Mouse (Mus musculus): Measurements from ENCODE around the gene Rassf1. TPM values are rescaled to one million over a fixed set of nuclear protein-coding genes. Genes with fewer than 3 reads are reported as not detected.
"Not testable (repeated sequence)": the region's sequence is repeated elsewhere in the genome, so short reads cannot be mapped to it uniquely, and the experiment has no call there.

Rassf1 gene
- polyA plus RNA-seq, 1 experiment from 2014 or later: 89.7 TPM

DNA sequence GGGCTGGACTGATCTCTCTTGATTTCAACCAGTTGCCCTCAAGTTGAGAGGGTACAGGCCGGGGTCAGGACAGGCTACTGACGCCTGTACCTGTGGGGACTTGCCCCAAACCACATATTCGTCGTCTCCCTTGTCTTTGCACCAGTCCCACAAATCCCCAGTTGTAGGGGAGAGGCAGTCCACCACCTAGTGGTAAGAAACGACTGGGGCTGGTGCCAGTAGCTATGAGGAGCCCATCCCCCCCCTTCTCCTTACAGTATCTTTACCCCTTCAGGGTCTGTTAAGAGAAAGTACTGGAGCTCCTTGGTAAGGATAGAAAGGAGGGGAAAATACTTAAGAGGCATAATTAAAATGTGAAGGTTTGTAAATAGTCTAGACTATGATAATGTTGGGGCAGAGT, 14.2 kb downstream of the Rassf1 start:
- H3K9ac ChIP-seq; ATAC-seq (ENCODE audit: insufficient number of reproducible peaks, low FRiP score, low TSS enrichment, low read depth); H3K27me3 ChIP-seq; H3K9me3 ChIP-seq: not testable (repeated sequence)
- WGBS: 39% methylated on average over 5 of the region's 5 CpGs
- peak overlapping the region; percentile 18; the same call in 1 of the 2 replicates for H3K27ac ChIP-seq
- H3K4me3 ChIP-seq: 0 out of 2 replicates have a peak overlapping the region, but pooled peaks have one; percentile 2
- H3K4me1 ChIP-seq: peaks cover 57% of the 10 kb centered on the region
- H3K4me2 ChIP-seq: peak overlapping the region; percentile 3; the same call in 1 of the 2 replicates
- peaks cover 29% of the 10 kb centered on the region for H3K36me3 ChIP-seq

DNA sequence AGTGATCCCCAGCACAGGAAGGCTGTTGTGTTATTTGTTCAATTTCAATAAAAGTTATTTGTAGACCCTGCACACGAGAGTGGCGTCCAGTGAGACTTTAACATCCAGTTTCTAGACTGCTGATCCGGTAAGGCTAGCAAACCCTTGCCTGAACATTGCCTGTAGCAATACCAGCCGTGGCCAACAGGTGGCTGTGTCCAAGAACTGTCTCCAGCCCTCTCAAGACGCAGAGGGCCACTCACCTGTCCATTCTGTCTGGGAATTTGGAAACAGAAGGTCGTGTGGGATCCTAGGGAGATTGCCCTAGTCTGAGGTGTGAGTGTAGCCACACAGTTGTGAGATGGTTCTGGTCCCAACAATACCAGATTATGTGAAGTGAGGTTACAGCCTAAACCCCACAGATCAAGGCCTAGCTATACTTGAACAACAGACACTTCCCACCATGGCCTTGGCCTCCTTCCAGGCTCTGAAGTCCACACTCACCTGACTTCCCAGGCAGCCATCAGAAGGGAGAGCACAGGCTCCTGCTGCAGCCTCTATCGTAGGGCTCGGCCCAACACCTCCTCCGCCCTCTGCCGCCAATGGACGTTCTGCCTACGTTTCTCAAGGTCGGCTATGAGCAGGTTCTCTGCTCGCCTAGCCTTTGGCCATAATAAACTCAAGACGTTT, 14.8 kb downstream of the Rassf1 start:
- no peak overlapping the region for H3K4me2 ChIP-seq
- 61% methylated on average over 15 of the region's 15 CpGs for WGBS

DNA sequence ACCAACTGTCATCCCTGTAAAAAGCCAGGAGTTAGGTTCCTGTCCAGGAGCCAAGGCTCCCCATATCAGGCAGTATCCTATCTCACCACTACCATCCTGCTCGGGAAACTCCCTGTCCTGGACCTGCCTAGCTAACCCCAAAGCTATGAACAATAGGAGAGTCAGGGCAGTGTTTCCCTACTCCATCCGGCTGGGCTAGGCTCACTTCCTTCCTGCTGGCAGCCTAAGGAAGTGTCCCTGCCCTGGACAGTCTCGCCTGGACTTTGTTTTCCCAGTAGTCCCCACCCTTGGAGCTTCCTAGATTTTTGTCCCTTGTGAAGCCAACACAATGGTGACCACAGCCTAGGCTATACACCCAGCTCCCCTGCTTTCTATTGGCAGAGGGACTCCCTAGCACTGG, 15.5 kb downstream of the Rassf1 start:
- no peak for ATAC-seq (ENCODE audit: insufficient number of reproducible peaks, low FRiP score, low TSS enrichment, low read depth)
- no peak overlapping the region for H3K4me3 ChIP-seq
- H3K4me1 ChIP-seq: peaks cover 67% of the 10 kb centered on the region

More for the DNA sequence above, 14.8 kb downstream of the Rassf1 start:
- Histone ChIP-seq H3K9ac (no peak overlapping the region), H3K4me1 (peaks cover 63% of the 10 kb centered on the region), H3K27ac (peak overlapping the region; percentile 92), H3K27me3 (no peaks in the 10 kb centered on the region), H3K9me3 (no peaks in the 10 kb centered on the region), H3K4me3 (peak overlapping the region; percentile 2; the same call in 1 of the 2 replicates), H3K36me3 (peaks cover 28% of the 10 kb centered on the region)
- ATAC-seq (ENCODE audit: insufficient number of reproducible peaks, low FRiP score, low TSS enrichment, low read depth): no peak

DNA sequence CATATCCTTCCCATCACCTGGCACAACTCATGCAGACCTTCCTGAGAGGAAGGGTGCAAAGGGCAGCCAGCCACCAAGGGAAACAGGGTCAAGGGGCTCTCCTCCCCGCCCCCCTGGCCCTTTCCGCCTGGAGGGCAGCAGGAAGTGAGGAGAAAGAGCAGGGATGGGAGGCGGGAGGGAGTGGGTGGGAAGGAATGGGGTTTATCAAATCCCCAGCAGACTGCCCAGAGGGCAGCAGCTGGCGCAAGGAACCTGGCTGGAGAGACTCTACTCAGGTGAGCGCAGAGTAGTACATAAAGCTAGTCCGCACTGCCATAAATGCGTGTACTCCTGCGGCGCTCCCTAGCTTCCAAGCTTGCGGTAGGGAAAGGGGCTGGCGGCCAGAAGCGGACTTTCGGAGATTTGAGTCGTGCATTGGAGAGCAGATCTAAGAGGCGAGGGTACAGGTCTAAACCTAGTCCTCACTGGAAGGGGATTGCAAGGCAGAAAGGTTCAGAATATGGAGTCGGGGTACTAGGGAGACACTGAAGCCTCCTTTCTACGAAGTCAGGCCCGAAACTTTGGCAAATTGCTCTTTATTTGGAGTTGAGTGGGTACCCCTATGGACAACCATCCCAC, 16.5 kb downstream of the Rassf1 start, which contains the start of gene Hyal2:
Gene Hyal2 (plus strand): TSS at position 244 of the 618 bp plus-strand sequence.
- Histone ChIP-seq H3K4me1 (peaks cover 67% of the 10 kb centered on the region), H3K4me3 (peak within 1 kb of the TSS; percentile 84), H3K27me3 (no peaks in the 10 kb centered on the region), H3K4me2 (peak within 1 kb of the TSS; percentile 69), H3K9me3 (no peaks in the 10 kb centered on the region), H3K9ac (peak within 1 kb of the TSS; percentile 67), H3K36me3 (peaks cover 30% of the 10 kb centered on the region), H3K27ac (peak within 1 kb of the TSS; percentile 92)
- WGBS: 9% methylated on average over 18 of the region's 18 CpGs
- no peak for ATAC-seq (ENCODE audit: insufficient number of reproducible peaks, low FRiP score, low TSS enrichment, low read depth)

More for the DNA sequence above, 15.5 kb downstream of the Rassf1 start:
- 77% methylated on average over 3 of the region's 3 CpGs for WGBS
- no peak overlapping the region for H3K9ac ChIP-seq
- no peaks in the 10 kb centered on the region for H3K9me3 ChIP-seq
- H3K27ac ChIP-seq: peak overlapping the region; percentile 92
- no peaks in the 10 kb centered on the region for H3K27me3 ChIP-seq
- no peak overlapping the region for H3K4me2 ChIP-seq
- H3K36me3 ChIP-seq: peaks cover 28% of the 10 kb centered on the region

DNA sequence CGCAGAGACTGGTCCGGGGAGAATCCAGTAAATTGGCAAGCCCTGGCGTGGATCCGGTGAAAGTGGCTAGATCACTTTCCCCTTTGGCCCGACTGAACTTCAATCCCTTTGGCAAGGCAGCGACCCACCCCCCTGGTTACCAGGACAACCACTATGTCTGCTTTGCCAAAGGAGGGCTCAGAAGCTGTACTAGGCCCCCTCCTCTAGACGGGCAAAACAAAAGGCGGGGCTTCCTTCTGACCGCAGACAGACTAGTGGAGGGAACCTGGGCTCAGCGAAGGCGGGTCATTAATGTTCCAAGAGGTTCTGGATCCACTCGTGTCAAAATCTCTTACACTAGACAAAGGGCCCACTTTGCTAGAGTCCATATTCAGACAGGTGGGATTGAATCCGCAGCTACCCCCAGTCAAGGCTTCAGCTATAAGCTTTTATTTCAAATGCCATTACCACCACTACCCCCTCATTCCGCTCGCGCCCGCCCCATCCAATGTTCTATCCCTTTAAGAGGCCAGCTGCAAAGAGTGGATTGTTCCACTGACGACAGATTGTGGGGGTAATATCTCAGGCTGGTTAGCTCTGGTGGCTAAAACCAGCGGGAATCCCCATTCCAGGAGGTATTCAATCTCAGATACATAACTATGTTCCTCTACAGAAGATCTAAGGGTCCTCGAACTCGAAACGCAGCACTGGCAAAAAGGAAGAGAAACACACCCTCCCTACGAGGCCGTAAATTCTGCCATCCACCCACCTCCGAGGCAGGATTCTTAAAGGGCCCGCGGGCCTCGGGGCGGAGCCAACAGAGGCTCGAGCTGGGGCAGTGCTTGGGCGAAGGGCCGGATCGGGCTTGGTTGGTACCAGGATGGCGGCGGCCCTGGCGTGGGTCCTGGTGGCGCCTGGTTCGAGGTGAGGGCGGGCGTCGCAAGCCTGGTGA, 17.2 kb downstream of the Rassf1 start:
- Histone ChIP-seq H3K4me2 (peak overlapping the region; percentile 69), H3K27me3 (no peaks in the 10 kb centered on the region), H3K9me3 (no peaks in the 10 kb centered on the region), H3K27ac (peak overlapping the region; percentile 92), H3K9ac (peak overlapping the region; percentile 67), H3K36me3 (peaks cover 37% of the 10 kb centered on the region), H3K4me3 (peak overlapping the region; percentile 84), H3K4me1 (peaks cover 61% of the 10 kb centered on the region)
- under 1% methylated on average over 41 of the region's 41 CpGs for WGBS
- ATAC-seq (ENCODE audit: insufficient number of reproducible peaks, low FRiP score, low TSS enrichment, low read depth): peak; percentile 78

DNA sequence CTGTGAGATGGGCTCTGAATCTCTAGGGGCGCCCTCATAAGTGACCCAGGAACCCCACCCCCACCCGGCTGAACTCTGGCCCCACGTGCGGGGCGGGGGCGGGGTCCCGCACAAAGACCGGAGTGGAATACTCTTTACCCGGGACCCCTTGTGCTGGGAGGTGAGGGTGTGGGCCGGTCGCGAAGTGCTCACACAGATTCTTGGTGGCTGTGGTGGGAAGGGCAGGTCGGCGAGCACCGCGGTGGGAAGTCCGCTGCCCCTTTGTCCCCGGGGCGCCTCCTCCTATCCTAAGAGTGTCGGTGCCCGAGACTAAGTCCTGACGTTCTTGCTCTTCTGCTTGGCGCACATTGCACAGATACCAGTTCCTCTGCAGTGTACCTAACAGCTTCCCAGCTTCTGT, 17.9 kb downstream of the Rassf1 start:
- 0% methylated on average over 21 of the region's 23 CpGs for WGBS
- Histone ChIP-seq H3K4me2 (peak overlapping the region; percentile 69), H3K9me3 (no peaks in the 10 kb centered on the region), H3K4me3 (peak overlapping the region; percentile 84), H3K9ac (peak overlapping the region; percentile 67), H3K36me3 (peaks cover 40% of the 10 kb centered on the region), H3K27me3 (no peaks in the 10 kb centered on the region), H3K27ac (peak overlapping the region; percentile 92), H3K4me1 (peaks cover 54% of the 10 kb centered on the region)
- ATAC-seq (ENCODE audit: insufficient number of reproducible peaks, low FRiP score, low TSS enrichment, low read depth): peak; percentile 22; the same call in 1 of the 2 replicates

DNA sequence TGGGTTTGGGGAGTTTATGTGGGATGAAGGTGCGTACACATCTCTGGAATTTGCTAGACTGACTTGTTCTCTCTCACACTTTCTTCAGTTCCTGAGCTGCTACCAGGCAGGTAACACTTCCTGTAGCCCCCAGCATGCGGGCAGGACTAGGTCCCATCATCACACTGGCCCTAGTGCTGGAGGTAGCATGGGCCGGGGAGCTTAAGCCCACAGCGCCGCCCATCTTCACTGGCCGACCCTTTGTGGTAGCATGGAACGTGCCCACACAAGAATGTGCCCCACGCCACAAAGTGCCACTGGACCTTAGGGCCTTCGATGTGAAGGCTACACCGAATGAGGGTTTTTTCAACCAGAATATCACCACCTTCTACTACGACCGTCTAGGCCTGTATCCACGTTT, 18.7 kb downstream of the Rassf1 start:
- Histone ChIP-seq H3K4me2 (peak overlapping the region; percentile 69), H3K9ac (peak overlapping the region; percentile 67), H3K4me1 (peaks cover 53% of the 10 kb centered on the region), H3K9me3 (no peaks in the 10 kb centered on the region), H3K4me3 (peak overlapping the region; percentile 84), H3K27ac (peak overlapping the region; percentile 92), H3K36me3 (peaks cover 42% of the 10 kb centered on the region), H3K27me3 (no peaks in the 10 kb centered on the region)
- 34% methylated on average over 13 of the region's 13 CpGs for WGBS
- no peak for ATAC-seq (ENCODE audit: insufficient number of reproducible peaks, low FRiP score, low TSS enrichment, low read depth)

DNA sequence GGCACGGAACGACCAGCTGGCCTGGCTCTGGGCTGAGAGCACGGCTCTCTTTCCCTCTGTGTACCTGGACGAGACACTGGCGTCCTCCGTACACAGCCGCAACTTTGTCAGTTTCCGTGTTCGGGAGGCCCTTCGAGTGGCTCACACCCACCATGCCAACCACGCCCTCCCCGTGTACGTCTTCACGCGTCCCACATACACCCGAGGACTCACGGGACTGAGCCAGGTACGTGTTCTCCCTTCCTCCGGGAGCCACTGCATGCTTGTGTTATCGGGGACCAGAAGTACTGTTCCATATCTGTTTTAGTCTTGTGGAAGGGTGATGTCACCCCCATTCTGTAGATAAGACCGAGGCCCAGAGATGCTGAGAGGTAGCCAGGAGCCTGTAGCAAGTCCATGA, 19.5 kb downstream of the Rassf1 start:
- WGBS: 86% methylated on average over 21 of the region's 21 CpGs
- Histone ChIP-seq H3K27me3 (no peaks in the 10 kb centered on the region), H3K9ac (no peak overlapping the region; the same call in 1 of the 2 replicates), H3K4me2 (peak overlapping the region; percentile 69), H3K9me3 (no peaks in the 10 kb centered on the region), H3K27ac (no peak overlapping the region), H3K4me3 (peak overlapping the region; percentile 84), H3K36me3 (peaks cover 37% of the 10 kb centered on the region), H3K4me1 (peaks cover 53% of the 10 kb centered on the region)
- ATAC-seq (ENCODE audit: insufficient number of reproducible peaks, low FRiP score, low TSS enrichment, low read depth): no peak

DNA sequence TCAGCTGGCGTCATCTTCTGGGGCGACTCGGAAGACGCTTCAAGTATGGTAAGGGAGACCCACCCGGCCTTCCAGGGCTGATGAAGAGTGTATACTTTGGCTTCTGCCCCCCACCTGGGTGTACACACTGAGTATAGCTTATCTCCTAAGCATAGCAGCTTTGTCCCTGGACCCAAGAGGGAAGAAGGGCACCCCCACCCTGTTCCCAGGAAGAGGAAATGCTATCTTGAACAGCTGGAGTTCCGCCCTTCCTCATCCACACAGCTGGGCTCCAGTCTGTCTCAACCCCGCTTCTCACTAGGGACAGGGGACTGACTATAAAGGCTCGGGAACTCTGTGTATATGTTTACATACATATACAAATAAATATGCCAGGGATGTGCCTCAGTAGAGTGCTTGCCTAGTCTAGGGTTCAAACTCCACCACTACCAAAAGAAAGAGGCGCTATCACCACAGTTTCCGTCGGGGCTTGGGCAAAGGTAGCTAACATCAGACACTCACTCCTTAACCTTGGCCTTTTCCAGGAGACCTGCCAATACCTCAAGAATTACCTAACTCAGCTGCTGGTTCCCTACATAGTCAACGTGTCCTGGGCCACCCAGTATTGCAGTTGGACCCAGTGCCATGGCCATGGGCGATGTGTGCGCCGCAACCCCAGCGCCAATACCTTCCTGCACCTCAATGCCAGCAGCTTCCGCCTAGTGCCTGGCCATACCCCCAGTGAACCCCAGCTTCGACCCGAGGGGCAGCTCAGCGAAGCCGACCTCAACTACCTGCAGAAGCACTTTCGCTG, 20.4 kb downstream of the Rassf1 start:
- Histone ChIP-seq H3K27ac (no peak overlapping the region), H3K4me1 (peaks cover 54% of the 10 kb centered on the region), H3K4me3 (no peak overlapping the region), H3K4me2 (peak overlapping the region; percentile 17; the same call in 1 of the 2 replicates), H3K9ac (no peak overlapping the region), H3K27me3 (no peaks in the 10 kb centered on the region), H3K9me3 (no peaks in the 10 kb centered on the region), H3K36me3 (peaks cover 37% of the 10 kb centered on the region)
- no peak for ATAC-seq (ENCODE audit: insufficient number of reproducible peaks, low FRiP score, low TSS enrichment, low read depth)
- 92% methylated on average over 22 of the region's 22 CpGs for WGBS

DNA sequence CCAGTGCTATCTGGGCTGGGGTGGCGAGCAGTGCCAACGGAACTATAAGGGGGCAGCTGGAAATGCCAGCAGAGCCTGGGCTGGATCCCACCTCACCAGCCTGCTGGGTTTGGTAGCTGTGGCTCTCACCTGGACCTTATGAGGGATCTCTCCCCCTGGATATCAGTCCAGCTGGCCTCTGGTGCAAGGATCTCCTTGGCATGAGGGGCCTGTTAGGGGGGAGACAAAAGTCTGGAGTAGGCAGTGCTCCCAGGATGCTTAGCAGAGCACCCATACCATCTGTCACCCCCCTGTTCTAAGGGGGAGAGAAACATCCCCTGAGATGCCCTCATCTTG, 20.9 kb downstream of the Rassf1 start:
- H3K9me3 ChIP-seq: no peaks in the 10 kb centered on the region
- no peak overlapping the region for H3K4me3 ChIP-seq
- WGBS: 93% methylated on average over 2 of the region's 2 CpGs
- peaks cover 54% of the 10 kb centered on the region for H3K4me1 ChIP-seq
- no peaks in the 10 kb centered on the region for H3K27me3 ChIP-seq
- H3K36me3 ChIP-seq: peaks cover 37% of the 10 kb centered on the region
- H3K9ac ChIP-seq: no peak overlapping the region
- H3K27ac ChIP-seq: no peak overlapping the region
- ATAC-seq (ENCODE audit: insufficient number of reproducible peaks, low FRiP score, low TSS enrichment, low read depth): no peak
- H3K4me2 ChIP-seq: no peak overlapping the region

DNA sequence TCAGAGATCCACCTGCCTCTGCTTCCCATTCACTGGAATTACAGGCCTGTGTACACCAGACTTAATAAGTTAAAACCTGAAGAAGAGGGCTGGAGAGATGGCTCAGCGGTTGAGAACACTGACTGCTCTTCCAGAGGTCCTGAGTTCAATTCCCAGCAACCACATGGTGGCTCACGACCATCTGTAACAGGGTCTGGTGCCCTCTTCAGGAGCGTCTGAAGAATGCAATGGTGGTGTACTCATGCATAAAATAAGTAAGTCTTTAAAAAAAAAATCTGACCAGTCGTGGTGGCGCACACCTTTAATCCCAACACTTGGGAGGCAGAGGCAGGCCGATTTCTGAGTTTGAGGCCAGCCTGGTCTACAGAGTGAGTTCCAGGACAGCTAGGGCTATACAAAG, 22.4 kb downstream of the Rassf1 start:
- 86% methylated on average over 6 of the region's 6 CpGs for WGBS
- not testable (repeated sequence) for ATAC-seq (ENCODE audit: insufficient number of reproducible peaks, low FRiP score, low TSS enrichment, low read depth); H3K4me2 ChIP-seq; H3K9me3 ChIP-seq; H3K27me3 ChIP-seq; H3K9ac ChIP-seq; H3K27ac ChIP-seq; H3K4me3 ChIP-seq
- H3K4me1 ChIP-seq: peaks cover 51% of the 10 kb centered on the region
- peaks cover 37% of the 10 kb centered on the region for H3K36me3 ChIP-seq
